Mouse (Mus musculus): ENCODE measurements around the gene Tnfrsf14. TPM values are rescaled to one million over a fixed set of nuclear protein-coding genes. Genes with fewer than 3 reads are reported as not detected.

Tnfrsf14 gene
- total and polyA plus RNA-seq, 2 experiments from 2014 or later = 0.40 to 2.7 TPM

- Histone ChIP-seq H3K27me3 (ENCODE audit: control insufficient read depth, insufficient read depth, low read length) (peaks cover 45% of the 10 kb centered on the region), H3K4me1 (ENCODE audit: control insufficient read depth, insufficient read depth) (no peaks in the 10 kb centered on the region), H3K9me3 (replicated peaks; ENCODE audit: control insufficient read depth, low read length) (no peaks in the 10 kb centered on the region), H3K36me3 (replicated peaks; ENCODE audit: control insufficient read depth, insufficient read depth, low read length) (no peaks in the 10 kb centered on the region), H3K4me3 (ENCODE audit: low read depth, low read length) (no peak overlapping the region), H3K27ac (ENCODE audit: low read depth) (no peak overlapping the region), H3K9ac (replicated peaks; ENCODE audit: low read depth, low read length) (no peak overlapping the region), H3K4me2 (ENCODE audit: low read depth, low read length) (no peak overlapping the region)
- ATAC-seq (ENCODE audit: insufficient read depth, low read depth) (no peak), DNase-seq (ENCODE audit: low spot score) (no peak)
- WGBS = 44% methylated on average over 14 of the region's 14 CpGs
- no peak for TF ChIP-seq EP300 (IDR thresholded peaks at IDR 0.05; ENCODE audit: low read depth)
- no peak for TF ChIP-seq CTCF (IDR thresholded peaks at IDR 0.05; ENCODE audit: low read depth)
Measured at GRCm38 (mm10) chr4:154948066-154948939, 19.9 kb upstream of the Tnfrsf14 start.

GRCm38 (mm10) chr4:154946319-154946718 lies 18.0 kb upstream of the Tnfrsf14 start:
- no peaks in the 10 kb centered on the region for H3K9me3 ChIP-seq (replicated peaks; ENCODE audit: control insufficient read depth, low read length)
- ATAC-seq (ENCODE audit: insufficient read depth, low read depth) (peak; percentile 90), DNase-seq (ENCODE audit: low spot score) (peak; percentile 66)
- 0 out of 2 replicates have a peak overlapping the region, but pooled peaks have one; percentile 12 for H3K9ac ChIP-seq (replicated peaks; ENCODE audit: low read depth, low read length)
- H3K27ac ChIP-seq (ENCODE audit: low read depth) = peak overlapping the region; percentile 52
- H3K27me3 ChIP-seq (ENCODE audit: control insufficient read depth, insufficient read depth, low read length) = peaks cover 26% of the 10 kb centered on the region
- TF ChIP-seq CTCF (IDR thresholded peaks at IDR 0.05; ENCODE audit: low read depth) (no peak), EP300 (IDR thresholded peaks at IDR 0.05; ENCODE audit: low read depth) (no peak)
- no peaks in the 10 kb centered on the region for H3K36me3 ChIP-seq (replicated peaks; ENCODE audit: control insufficient read depth, insufficient read depth, low read length)
- under 1% methylated on average over 8 of the region's 8 CpGs for WGBS
- peak overlapping the region; percentile 49 for H3K4me2 ChIP-seq (ENCODE audit: low read depth, low read length)
- H3K4me1 ChIP-seq (ENCODE audit: control insufficient read depth, insufficient read depth) = no peaks in the 10 kb centered on the region
- peak overlapping the region; percentile 21 for H3K4me3 ChIP-seq (ENCODE audit: low read depth, low read length)

GRCm38 (mm10) chr4:154944121-154944590 lies 15.8 kb upstream of the Tnfrsf14 start:
- 22% methylated on average over 2 of the region's 2 CpGs for WGBS
- H3K27ac ChIP-seq (ENCODE audit: low read depth) = no peak overlapping the region
- peaks cover 7% of the 10 kb centered on the region for H3K27me3 ChIP-seq (ENCODE audit: control insufficient read depth, insufficient read depth, low read length)
- no peaks in the 10 kb centered on the region for H3K36me3 ChIP-seq (replicated peaks; ENCODE audit: control insufficient read depth, insufficient read depth, low read length)
- H3K4me2 ChIP-seq (ENCODE audit: low read depth, low read length) = no peak overlapping the region
- ATAC-seq (ENCODE audit: insufficient read depth, low read depth) (peak; percentile 83), DNase-seq (ENCODE audit: low spot score) (peak; percentile 94)
- H3K4me1 ChIP-seq (ENCODE audit: control insufficient read depth, insufficient read depth) = no peaks in the 10 kb centered on the region
- H3K9me3 ChIP-seq (replicated peaks; ENCODE audit: control insufficient read depth, low read length) = no peaks in the 10 kb centered on the region
- H3K9ac ChIP-seq (replicated peaks; ENCODE audit: low read depth, low read length) = no peak overlapping the region
- H3K4me3 ChIP-seq (ENCODE audit: low read depth, low read length) = no peak overlapping the region
- TF ChIP-seq EP300 (IDR thresholded peaks at IDR 0.05; ENCODE audit: low read depth) (no peak), CTCF (IDR thresholded peaks at IDR 0.05; ENCODE audit: low read depth) (peak; percentile 99)

- DNase-seq (ENCODE audit: low spot score) (no peak), ATAC-seq (ENCODE audit: insufficient read depth, low read depth) (no peak)
- 68% methylated on average over 6 of the region's 6 CpGs for WGBS
- no peak for TF ChIP-seq CTCF (IDR thresholded peaks at IDR 0.05; ENCODE audit: low read depth)
- TF ChIP-seq EP300 (IDR thresholded peaks at IDR 0.05; ENCODE audit: low read depth) = no peak
- H3K9ac ChIP-seq (replicated peaks; ENCODE audit: low read depth, low read length) = no peak overlapping the region
- no peaks in the 10 kb centered on the region for H3K9me3 ChIP-seq (replicated peaks; ENCODE audit: control insufficient read depth, low read length)
- peaks cover under 1% of the 10 kb centered on the region; the same call in 1 of the 2 replicates for H3K27me3 ChIP-seq (ENCODE audit: control insufficient read depth, insufficient read depth, low read length)
- no peaks in the 10 kb centered on the region for H3K36me3 ChIP-seq (replicated peaks; ENCODE audit: control insufficient read depth, insufficient read depth, low read length)
- no peak overlapping the region for H3K4me3 ChIP-seq (ENCODE audit: low read depth, low read length)
- no peaks in the 10 kb centered on the region for H3K4me1 ChIP-seq (ENCODE audit: control insufficient read depth, insufficient read depth)
- no peak overlapping the region for H3K27ac ChIP-seq (ENCODE audit: low read depth)
- no peak overlapping the region for H3K4me2 ChIP-seq (ENCODE audit: low read depth, low read length)
Measured at GRCm38 (mm10) chr4:154943323-154944039, 15.1 kb upstream of the Tnfrsf14 start.

GRCm38 (mm10) chr4:154942632-154943322 lies 14.4 kb upstream of the Tnfrsf14 start:
- no peaks in the 10 kb centered on the region for H3K9me3 ChIP-seq (replicated peaks; ENCODE audit: control insufficient read depth, low read length)
- ATAC-seq (ENCODE audit: insufficient read depth, low read depth) (no peak), DNase-seq (ENCODE audit: low spot score) (no peak)
- H3K9ac ChIP-seq (replicated peaks; ENCODE audit: low read depth, low read length) = no peak overlapping the region
- H3K4me1 ChIP-seq (ENCODE audit: control insufficient read depth, insufficient read depth) = no peaks in the 10 kb centered on the region
- no peaks in the 10 kb centered on the region for H3K36me3 ChIP-seq (replicated peaks; ENCODE audit: control insufficient read depth, insufficient read depth, low read length)
- no peaks in the 10 kb centered on the region for H3K27me3 ChIP-seq (ENCODE audit: control insufficient read depth, insufficient read depth, low read length)
- H3K27ac ChIP-seq (ENCODE audit: low read depth) = no peak overlapping the region
- TF ChIP-seq CTCF (IDR thresholded peaks at IDR 0.05; ENCODE audit: low read depth) (no peak), EP300 (IDR thresholded peaks at IDR 0.05; ENCODE audit: low read depth) (no peak)
- no peak overlapping the region for H3K4me2 ChIP-seq (ENCODE audit: low read depth, low read length)
- WGBS = 72% methylated on average over 10 of the region's 10 CpGs
- no peak overlapping the region for H3K4me3 ChIP-seq (ENCODE audit: low read depth, low read length)
